Mouse (Mus musculus) urinary bladder, postnatal 14 days (tissue): ENCODE measurements at regions not wholly inside any gene's neighbourhood (a gene's known extent, or its start where the extent isn't known, plus 50 kb on each side); places are given as distances from the start of the nearest gene placed in this dataset.

Experiments used
- DNase-seq: peaks from one replicate; pipeline ENCODE4 v3.0.0; 2021; ENCODE audit warnings: low spot score

- no peak for DNase-seq
These were observed 216.3 kb upstream of the Cdh5 start for GRCm38 (mm10) chr8:103884873-103885780.

DNA sequence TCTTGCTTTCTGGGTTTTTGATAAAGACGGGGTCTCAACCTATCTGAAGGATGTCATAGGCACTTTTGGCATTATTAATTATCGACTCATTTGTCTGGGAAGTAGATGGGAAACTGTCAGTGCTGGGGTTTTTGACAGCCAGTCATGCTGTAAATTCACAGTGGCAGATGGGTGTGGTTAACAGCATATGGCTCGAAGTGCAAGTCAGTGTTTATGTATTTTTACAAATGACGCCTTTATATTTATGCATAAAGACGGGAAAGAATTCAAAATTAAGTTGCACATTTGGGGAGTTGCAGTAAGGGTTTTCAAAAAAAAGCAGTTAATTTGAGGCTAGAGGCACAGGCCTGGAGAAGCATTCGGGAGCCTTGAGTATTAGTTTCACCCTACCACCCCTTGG lies 206.8 kb upstream of the Cdh5 start:
- no peak for DNase-seq

DNA sequence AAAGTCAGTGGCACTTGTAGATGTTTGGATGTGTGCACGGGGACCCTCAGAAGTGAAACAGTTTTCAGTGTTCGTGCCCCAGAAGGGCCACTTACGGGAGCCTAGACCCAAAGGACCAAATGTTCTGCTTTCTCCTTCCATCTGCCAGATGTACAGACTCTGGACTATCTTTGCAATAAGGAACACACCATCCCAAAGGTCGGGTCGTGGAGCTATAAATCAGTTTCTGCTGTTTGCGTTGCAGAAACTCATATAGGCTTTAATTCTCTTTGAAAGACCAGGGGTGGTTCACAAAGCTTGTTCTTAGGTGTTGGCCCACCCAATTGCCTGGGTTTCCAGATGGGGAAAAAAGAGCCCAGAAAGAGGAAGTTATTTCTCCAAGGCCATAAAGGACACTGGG lies 206.3 kb upstream of the Cdh5 start:
- DNase-seq, result no peak

DNA sequence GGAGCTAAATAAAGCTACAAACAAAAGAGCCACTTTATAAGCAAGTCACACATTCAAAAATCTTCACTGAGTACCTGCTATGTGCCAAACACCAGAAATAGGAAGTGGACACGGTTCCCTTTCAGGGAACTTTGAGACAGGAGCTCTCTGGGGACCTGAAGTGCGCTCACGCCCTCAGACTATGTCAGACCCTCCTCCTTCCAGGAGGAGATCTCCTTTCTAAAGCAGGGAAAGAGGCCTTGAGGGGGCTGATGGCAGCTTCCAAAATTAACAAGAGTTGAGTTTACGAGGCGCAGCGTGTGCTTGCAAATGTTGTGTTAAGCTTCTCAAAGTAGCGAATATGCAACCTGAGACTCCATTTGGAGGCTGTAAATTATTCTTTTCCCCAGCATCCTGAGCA lies 204.0 kb upstream of the Cdh5 start:
- peak; percentile 10 for DNase-seq

- no peak for DNase-seq
These were observed 198.9 kb upstream of the Cdh5 start for GRCm38 (mm10) chr8:103902516-103902915.

DNA sequence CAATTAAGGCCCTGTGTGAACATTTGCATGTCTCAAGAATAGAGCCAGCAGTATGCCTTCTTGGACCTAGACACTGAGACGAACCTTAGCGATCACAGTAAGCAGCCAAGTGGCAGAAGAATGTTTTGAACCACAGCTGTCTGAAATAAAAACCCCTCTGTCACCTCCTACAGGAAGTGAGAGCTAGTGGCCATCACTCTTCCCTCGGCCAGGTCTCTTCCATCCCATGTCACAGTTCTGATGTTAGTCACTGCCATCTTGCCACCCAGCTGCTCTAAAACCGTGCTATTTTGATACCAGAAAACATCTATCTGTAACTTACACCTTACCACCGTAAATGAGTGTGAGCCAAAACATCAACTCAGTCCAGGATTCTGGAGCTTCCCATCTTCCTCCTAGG lies 197.8 kb upstream of the Cdh5 start:
- no peak for DNase-seq

DNA sequence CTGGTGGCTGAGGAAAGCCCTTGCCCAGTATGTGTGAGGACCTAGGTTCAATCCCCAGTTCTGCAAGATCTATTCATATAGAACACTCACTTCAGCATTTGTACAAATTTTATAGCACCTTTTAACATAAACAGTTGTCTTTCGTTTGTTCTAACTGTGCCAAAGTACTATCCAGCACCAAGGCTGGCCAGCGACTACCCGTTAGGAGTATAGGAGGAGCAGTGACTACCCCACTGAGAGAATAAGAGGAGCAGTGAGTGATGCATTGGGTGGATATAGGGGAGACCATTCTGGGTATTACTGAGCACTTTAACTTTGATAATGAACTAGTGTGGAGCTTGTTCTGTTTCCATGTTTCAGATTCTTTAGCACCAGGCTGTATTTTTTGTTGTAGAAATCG lies 193.8 kb upstream of the Cdh5 start:
- no peak for DNase-seq

DNA sequence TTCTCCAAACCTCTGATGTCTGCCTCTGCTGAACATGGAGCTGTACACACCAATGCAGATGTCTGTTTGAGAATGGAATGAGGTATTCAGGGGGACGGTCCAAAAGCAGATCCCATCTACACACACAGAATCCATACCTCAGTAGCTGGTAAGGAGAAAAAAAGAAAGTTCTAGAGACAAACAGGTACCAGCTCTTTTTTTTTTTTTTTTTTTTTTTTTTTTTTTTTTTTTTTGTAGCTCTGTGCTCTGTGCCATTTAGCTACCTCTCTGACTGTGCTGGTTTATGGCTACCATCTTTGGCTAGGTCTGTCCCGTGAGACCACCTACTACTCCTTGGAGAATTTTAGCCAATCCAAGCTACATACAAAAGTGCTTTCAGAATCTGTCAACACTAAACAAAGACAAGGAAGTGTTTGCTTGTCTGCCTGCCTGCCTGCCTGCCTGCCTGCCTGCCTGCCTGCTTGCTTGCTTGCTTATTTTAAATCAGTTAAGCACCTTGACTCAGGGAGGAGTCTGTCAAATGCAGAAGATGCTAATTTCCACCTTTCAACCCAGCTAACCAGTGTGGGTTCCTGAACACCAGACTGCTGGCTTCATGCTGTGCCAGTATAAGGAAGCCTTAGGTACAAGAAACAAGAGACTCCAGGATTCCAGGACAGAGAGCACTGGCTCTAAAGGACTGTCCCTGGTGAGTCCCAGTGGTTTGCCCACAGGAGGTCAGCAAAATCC lies 190.0 kb upstream of the Cdh5 start:
- no peak for DNase-seq

- peak; percentile 16 for DNase-seq
These were observed 188.2 kb upstream of the Cdh5 start for GRCm38 (mm10) chr8:103912983-103913926.

GRCm38 (mm10) chr8:103913927-103914640 lies 187.3 kb upstream of the Cdh5 start:
- DNase-seq, result peak; percentile 43

- no peak for DNase-seq
These were observed 182.1 kb upstream of the Cdh5 start for GRCm38 (mm10) chr8:103919324-103919723.

- DNase-seq, result no peak
These were observed 179.8 kb upstream of the Cdh5 start for GRCm38 (mm10) chr8:103921621-103922020.

DNA sequence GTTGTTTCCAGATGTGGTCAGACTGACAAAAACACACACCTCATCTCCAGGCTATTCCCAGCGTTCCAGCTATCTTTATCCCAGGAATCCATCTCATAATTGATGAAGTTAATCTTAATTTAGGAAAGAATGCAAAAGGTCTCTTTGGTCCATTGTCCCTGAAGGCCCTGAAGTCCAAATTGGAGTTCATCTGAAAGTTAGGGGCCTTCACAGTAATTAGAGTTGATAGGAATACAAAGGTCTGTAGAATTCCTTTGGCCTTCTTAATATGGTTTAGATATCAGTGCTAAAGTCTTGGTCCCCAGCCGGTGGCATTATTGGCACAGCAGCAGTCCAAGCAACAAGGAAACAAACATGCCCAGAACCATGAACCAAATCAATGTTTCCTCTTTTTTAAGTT lies 178.7 kb upstream of the Cdh5 start:
- no peak for DNase-seq

- no peak for DNase-seq
These were observed 168.7 kb upstream of the Cdh5 start for GRCm38 (mm10) chr8:103932681-103933080.

DNA sequence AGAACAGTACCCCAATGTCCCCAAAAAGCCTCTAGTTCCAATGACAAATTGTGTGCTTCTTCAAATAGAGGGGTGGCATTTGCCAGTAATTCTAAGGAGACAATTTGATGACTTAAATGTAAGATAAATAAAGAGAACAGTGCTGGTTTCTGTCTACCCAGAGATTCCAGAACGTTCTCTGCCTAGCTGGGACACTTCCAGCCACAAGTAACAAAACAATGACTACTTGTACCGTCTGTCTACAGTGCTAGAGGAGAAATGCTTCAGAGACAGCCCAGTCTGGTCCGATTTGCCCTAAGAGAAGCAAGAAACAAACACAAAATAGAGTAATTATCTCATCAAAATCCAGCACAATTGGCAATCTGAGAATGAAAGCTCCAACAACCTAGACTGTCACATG lies 164.9 kb upstream of the Cdh5 start:
- DNase-seq, result no peak

- no peak for DNase-seq
These were observed 162.9 kb upstream of the Cdh5 start for GRCm38 (mm10) chr8:103938283-103939230.

GRCm38 (mm10) chr8:103940958-103941532 lies 160.4 kb upstream of the Cdh5 start:
- no peak for DNase-seq

DNA sequence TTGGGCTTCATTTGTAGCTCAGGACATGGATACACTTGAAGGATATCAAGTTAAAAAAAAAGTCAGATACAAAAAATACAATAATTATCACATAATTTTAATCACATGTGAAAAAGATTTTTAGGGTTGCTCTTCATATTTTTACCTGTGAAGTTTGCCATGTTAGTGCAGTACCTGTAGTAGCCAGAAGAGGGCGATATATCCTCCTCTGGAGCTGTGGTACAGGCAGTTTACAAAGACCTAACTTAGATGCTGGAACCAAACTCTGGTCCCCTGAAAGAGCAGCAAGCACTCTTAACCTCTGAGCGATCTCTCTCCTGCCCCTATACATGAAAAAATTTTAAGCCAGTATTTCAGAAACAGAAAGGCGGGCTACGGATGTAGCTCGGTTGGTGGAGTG lies 153.0 kb upstream of the Cdh5 start:
- no peak for DNase-seq

DNA sequence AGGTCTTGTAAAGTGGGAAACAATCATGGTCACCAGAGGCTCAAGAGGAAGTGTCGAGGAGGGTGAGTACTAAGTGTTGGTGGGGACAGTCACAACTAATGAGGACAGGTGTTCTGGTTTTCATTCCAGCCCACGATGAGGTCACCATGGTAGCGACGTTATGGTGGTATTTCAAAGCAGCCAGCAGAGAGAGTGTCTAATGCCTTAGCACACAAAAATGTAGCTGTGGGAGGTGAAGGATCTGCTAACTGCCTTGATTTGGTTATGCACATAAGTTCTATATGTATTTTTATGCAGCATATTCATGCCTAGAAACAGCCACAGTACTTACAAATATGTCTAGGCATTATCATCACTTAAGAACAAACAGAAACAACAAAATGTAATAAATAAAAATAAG lies 151.0 kb upstream of the Cdh5 start:
- no peak for DNase-seq

GRCm38 (mm10) chr8:103953586-103953985 lies 147.8 kb upstream of the Cdh5 start:
- no peak for DNase-seq
